Mouse (Mus musculus) frontal cortex, adult 2 months (tissue): Measurements from ENCODE around the gene Mzt1. TPM values are rescaled to one million over a fixed set of nuclear protein-coding genes. Genes with fewer than 3 reads are reported as not detected.
A peak's percentile ranks its signal among the peaks of the same experiment; 100 is the strongest.
"Not testable (repeated sequence)": the region's sequence is repeated elsewhere in the genome, so short reads cannot be mapped to it uniquely, and the experiment has no call there.

ENCODE experiments used
- DNase-seq, 2 experiments: peaks; one replicate each; pipeline ENCODE4 v3.0.0; 2022; ENCODE audit warnings: low spot score in 1 of 2; ENCODE audit errors: extremely low spot score in 1 of 2
- polyA plus RNA-seq: library from polyadenylated mRNA; depleted of rRNA; stranded (reverse); fragments of >200 nt; gene quantifications from 2 replicates; pipeline ENCODE4 v1.2.3, GENCODE M21; 2012; rRNA removed

The Mzt1 gene
- polyA plus RNA-seq = 71.4 and 76.7 TPM in 2 replicates

DNA sequence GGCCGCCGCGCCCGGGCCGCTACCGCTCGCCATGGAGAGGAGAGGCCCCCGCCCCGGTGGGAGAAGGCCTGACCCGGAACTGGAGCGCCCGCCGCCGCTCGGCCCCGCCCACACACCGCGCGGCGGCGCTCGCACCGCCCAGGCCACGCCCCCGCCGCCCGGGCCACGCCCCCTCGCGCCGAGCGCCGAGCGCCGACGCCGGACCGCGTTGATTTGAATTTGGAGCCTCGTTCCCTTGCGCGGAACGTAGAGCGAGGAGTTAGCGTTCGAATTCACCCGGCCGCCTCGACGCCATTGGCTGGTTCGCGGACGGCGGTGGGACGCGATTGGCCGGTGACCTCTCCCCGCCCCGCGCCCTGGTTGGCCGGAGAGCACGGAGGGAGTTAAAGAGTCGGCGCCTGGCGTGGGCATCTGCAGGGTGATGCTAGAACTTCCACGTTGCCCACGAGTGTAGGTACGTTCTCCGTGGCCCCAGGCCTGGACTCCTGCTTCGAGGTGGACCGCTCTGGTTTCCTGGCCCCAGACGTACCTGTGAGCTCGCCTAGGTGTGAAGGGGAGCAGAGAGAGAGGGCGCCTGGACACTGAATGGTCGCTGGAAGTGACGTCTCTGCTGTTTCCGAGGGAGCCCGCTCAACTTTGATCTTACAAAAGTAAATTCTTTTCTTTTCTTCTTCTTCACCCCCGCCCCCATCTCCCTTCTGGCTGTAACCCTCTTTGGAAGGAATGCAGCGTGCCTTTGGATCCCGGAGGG lies at the start of gene Mzt1, which contains the start of gene Bora:
Mzt1 (minus strand) TSS at position 104 of the 751 bp plus-strand sequence.
Bora (plus strand) TSS at position 192 of the 751 bp plus-strand sequence.
- DNase-seq = peak; percentile 82 to 94

DNA sequence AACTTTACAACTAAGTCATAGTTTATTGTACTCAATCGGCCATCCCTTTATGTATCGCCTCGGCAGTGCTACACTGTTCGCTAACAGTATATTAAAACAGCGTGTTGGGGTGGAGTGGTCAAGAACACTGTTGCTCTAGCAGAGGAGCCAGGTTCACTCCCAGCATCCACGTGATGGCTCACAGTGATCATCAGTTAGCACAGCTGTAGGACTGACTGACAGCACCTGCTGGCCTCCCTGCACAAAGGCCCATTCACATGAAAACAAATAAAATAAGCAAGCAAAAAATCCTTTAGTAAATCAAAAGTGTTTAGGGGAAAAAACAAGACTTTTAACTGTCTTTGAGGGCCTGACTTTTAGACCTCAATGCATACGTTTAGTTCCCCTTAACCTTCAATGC lies 43.0 kb upstream of the Mzt1 start:
- DNase-seq = no peak

DNA sequence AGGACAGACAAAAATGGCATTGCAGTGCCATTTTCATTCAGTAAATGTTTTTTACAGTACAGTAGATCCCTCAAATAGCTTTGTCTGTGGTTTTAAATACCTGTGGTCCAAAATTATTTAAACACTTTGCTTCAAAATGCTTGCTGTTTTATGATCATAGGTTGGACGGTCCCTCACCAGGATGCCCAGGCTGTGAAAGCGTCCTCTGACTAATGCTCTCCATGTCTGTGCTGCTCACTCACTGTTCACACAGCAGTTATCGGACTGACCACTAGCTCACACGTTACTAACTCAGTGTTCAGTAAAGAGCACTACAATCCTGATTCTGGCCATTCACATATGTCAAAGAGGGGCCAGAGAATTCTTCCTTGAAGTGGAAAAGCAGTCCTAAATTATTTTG lies 25.2 kb upstream of the Mzt1 start:
- no peak for DNase-seq

DNA sequence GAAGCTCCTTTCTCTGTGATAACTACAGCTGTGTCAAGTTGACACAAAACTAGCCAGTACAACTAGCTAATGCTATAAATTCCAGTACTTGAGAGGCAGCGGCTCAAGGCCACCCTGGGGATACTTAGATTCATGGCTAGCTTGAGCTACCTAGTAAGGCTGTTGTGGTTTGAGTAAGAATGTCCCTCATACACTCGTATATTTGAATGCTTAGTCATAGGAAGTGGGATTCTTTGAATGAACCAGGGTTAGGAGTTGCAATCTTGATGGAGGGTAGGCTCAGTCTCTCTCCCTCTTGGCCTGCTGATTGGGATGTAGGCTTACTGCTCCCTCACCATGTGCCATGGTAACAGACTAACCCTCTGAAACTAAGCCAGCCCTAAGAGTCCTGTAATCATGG lies 17.2 kb upstream of the Mzt1 start:
- no peak for DNase-seq

DNA sequence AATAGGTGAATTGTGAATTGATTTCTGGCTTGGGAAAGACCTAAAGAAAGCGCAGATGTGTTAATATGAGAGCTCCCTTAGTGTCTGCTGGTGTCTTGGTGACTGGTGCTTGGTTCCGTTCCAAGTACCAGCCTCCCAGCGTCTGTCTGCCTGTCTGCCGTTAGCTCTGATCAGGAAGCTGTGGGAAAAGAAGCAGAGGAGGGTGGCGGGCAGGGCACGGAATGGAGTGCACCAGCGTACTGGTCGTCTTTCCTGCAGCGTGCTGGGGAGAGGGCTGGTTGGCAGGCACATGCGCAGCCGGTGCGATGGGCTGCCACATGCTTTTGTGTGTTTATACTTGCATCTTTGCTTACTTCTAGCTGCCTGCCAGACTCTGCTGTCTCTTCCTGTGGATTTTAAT lies 14.7 kb upstream of the Mzt1 start:
- DNase-seq = peak in 1 of 2 experiments; percentile 41

DNA sequence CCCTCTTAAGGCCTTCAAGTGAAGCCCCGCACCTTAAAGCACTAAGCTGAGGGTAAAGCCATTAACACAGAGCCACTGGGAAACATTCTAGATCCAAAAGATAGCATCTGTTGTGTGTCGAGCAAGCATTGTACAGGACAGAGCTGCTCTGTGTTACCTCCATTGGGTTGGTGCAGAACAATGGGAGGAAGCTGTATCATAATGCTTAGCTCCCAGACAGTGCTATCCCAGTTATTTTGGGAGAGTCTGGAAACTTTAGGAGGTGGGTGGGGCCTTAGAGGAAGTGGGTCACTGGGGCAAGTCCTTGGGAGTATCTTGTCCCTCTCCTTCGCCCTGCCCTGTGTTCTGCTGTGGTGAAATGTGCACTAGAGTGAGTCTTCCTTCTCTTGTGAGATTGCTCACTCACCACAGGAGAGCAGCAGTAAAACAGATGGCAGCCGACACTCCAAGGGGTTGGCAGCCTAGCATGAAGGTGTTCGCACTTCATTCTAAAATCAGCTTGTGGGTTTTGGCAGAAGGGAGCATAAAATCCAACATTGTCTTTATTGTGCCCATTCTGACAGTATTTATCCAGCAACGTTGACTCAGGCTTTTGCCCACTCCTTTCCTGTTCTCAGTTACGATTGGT lies 13.1 kb upstream of the Mzt1 start:
- DNase-seq = peak in 1 of 2 experiments; percentile 68

DNA sequence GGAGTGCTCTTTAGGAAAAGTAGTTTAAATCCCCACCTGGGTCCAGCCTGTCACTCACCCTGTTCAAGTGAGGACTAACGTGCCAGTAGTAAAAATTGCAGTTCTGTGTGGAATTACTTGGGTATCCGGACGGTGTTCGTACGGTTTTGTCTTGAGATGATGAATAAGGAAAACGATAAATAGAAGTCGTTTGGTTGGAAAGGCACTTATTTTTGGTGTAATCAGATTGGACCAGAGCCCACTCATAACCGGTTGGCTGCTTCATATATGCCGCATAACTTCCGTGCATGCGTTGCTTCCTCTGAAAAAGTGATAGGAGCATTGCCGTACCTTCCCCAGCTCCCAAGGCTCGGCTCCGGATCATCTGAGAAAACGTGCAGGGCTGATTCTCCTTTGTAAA lies 848 bp upstream of the Mzt1 start:
- peak in 1 of 2 experiments; percentile 17 for DNase-seq

DNA sequence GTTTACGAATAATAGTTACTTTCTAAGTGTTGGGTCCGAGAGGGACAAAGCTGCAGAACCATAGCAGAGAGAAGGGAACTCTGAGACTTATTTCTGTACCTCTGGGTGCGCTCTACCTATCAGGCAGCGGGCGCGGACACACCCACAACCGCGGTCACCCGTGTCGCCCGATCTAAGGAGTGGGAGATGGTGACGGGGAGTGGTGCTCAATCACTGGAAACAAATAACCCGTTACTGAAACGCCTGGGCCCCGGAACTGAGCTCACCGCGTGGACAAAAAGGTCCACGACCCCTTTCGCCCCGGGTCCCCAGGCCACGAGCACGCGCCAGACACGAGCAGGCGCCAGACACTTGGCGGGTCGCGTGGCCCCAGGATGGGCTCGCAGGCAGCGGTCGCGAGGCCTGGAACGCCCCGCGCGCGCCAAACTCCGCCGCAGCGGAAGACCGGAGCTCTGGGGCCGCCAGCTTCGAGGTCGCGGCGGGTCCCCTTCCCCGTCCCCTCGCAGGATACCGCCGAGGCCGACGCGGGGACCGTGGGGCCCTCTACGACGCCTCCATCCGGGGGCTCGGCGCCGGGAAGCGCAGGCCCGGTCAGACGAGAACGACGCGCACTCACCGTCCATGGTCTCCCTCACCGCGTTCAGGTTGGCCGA lies 430 bp downstream of the Mzt1 start:
- DNase-seq = peak in 1 of 2 experiments; percentile 27

DNA sequence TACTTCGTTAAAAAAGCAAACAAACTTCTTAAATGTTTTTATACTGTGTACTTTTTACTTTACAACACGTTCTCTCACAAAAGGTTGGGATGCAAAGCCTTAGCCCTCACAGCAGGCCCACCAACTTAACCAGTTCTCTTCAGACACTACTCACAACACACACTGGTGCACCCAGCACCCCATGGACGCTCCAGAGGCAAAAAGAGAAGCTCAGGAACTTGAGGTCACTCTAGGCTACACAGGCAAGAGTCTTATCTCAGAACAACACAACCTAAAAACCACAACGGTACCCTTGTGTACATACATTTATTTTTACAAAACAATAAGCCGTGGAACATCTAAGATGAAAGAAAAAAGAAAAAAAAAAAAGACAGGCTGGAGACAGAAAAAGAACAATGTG lies 1.2 kb downstream of the Mzt1 start:
- no peak for DNase-seq

DNA sequence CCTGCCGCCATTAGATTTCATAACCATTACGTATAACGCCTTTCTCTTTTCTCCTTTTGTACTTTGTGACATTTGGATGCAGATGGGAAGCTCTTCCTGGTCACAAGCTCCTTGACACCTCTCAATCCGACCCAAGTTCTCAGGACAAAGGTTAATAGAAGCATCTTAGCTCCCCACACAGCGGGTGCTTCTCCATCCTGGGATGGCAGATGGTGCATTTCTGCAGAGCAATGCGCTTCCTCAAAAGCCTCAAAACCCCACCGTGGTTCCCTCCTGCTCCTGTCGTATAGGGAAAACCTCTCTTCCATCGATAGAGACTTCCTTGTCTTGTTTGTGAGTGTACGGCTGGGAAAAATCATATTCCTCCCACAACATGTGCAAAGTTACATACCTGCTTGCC lies 1.8 kb downstream of the Mzt1 start:
- DNase-seq = no peak

DNA sequence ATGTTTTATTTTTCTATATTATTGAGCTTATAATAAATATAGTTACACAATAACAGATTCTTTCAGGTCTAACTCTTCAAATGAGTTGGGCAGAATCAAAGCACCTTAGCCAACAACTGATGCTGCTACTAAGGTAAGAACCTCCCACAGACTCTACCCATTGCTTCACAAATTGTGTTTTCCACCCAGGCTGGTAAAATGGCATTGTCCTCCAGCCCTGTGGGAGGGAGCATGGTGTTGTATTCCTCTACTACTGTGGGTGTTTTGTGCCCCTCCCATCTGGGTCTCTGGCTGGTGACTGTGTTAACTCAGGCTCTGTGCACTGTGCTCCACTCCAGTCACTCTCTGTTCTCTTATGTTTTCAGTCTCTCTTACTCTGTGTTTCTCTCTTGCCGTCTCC lies 2.4 kb downstream of the Mzt1 start:
- no peak for DNase-seq

DNA sequence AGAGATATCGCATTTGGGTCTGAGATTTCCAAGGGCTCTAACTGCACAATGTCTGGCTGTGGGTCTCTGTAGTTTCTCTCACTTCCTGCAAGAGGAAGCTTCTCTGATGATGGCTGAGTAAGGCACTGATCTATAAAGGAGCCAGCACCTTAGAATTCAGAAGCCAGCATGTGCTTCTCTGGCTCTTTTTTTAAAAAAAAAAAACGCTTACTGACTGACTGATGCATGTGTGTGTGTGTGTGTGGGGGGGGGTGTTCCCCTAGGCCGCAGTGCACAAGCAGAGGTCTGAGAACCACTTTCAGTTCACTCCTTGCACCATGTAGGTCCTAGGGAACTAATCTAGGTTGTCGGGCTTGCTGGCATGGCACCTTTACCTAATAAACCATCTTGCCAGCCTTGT lies 4.5 kb downstream of the Mzt1 start:
- no peak for DNase-seq

DNA sequence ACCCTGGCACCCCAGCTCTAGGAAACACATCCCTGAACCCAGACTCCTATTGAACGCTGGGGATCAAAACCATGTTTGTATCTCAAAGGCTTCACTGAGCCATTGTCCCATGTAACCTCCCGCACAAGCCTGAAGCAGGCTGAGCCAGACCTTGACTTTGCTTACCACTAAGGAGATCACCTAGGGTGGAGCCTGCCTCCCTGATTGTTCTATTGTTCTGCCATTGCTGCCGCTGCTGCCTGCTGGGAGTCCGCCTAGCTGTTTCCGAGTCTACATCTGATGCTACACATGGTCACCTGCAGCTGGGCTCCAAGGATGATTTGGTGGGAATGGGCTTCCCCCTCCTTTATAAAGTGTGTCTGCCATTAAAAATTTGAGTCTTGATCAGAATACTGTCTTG lies 6.6 kb downstream of the Mzt1 start:
- not testable (repeated sequence) for DNase-seq

DNA sequence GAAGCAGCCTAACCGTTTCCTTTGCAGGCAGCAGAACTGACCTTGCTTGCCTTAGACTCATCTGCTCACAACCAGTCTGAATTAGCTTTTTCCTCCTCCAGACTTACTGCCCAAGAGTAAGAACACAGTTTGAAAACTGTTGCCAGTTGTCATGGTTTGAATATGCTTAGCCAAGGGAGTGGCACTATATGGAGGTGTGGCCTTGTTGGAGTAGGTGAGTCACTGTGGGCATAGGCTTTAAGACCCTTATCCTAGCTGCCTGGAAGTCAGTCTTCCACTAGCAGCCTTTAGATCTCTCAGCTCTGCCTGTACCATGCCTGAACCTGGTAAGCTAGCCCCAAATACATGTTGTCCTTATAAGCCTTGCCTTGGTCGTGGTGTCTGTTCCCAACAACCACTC lies 8.2 kb downstream of the Mzt1 start:
- no peak for DNase-seq

DNA sequence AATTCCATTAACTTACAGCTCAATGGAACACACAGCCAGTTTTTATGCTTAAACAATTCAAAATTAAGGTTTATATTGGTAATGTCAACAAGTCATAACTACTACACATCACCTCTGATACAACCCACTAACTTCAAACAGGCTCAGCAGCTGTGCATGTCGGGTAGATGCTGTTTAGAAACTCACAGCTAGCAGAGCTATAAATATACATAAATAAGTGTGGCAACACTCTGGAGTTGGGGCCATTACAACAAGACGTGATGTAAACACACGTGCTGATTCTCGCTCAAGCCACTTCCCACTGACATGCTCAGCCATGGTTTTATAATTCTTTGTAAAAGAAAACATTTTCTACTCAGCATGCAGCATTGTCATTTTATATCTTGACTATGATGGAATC lies 9.9 kb downstream of the Mzt1 start:
- DNase-seq = no peak

DNA sequence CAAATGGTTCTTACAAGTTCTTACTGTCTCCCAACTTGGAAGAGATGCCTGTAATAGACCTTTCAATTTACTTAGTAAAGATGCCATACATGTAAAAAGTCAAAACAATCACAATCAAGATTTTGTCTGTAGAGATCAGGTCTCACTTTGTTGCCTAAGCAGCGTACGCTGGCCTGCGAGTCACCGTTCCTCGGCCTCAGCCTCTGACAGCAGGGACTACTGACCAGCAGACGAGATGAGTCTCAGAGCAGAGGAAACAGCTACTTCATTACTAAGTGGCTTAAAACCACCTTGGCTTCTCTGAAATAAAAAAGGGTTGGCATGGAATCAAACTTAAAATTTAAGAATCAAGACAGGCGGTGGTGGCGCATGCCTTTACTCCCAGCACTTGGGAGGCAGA lies 11.1 kb downstream of the Mzt1 start:
- not testable (repeated sequence) for DNase-seq

DNA sequence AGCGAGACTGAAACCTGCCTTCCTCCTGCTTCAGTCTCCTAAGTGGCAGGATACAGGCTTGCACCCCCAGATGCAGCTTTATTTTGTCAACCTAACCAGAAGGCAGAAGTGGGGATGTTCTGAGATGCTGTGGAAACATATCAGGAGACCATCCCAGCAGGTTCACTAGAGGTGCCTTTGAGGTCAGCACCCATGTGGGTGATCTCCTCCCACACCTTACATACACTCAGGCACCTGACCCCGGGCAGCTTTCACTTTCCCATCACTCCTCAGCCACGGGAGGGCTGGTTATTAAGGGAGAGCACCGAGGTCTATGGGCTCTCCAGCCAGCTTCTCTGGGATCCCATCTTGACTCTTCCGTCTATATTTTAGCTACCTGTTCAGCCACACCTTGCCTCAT lies 13.3 kb downstream of the Mzt1 start:
- no peak for DNase-seq

DNA sequence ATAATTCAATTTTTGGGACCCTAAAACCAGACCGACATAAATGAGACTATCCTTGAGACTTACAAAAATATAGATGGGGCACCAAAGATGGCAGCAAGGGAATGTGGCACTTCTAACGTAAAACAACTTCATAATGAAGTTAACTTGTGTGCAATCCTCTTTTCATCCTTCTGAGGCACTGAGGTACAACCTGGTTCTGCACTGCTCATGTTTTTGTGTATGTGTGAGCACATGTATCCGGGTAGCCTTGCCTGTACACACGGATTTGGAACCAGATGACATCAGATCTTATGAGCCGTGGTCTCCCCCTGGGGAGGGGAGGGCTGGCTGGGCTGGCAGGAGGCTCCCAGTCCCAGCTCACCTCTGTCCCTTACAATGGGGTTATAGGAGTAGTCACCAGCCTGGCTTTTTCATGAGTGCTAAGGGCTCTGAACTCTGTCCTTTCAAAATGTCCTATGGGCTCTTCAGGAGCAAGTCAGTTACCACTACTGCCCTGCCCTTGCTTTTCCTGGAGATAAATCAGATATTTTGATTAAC lies 14.5 kb downstream of the Mzt1 start:
- DNase-seq = no peak

DNA sequence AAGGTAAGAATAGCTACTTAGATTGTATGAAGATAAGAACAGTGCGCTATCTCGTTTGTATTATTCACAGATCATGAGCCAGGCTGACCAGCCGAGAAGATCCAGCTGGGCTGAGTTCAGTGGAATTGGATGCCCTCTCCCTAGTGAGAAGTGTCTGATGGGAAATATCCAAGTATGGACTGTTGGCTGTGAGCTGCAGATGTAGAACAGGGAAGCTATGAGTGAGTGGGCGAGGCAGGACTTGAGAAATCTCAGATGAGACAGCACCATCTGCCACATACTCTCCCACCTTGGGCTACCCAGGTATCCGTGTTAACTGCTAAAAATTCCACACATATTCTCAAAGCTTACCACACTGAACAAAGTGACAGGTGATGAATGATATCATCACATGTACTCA lies 15.9 kb downstream of the Mzt1 start:
- peak in 1 of 2 experiments; percentile 19 for DNase-seq

DNA sequence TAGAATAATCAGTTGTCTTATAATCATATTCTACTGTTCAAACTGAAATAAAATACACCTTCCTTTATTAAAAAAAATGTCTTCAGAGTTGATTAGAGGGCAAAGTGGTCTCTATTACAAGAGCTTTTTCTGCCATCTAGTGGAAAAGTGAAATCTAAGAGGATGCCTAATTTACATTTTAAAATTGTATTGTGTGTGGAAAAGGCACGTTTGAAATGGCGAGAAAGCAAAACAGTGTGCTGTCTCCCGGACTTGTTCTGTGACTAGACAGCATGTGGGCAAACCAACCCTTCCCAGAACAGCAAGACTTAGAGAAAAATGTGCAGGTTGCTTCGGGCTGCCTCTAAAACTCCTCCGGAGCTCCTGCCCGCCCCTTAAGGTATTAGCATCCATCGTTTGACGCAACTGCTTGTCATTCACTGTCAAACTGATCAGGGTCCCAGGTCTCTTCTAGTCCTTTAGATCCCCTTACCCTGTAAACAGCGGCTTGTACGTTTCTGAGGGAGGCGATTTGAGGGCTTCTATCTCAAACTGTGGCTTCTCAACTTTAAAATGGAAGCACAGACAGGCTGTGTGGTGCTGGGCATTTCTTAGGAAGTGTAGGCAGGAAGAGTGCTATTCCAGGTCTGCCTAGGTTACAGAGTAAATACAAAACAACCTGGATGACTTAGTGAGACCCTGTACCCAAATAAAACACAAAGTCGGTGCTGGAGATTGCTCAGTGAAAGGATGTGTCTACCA lies 23.4 kb downstream of the Mzt1 start:
- peak in 1 of 2 experiments; percentile 30 for DNase-seq
